Mouse (Mus musculus) midbrain, embryonic 12.5 days (tissue): Measurements from ENCODE around the gene Eml4. TPM values are rescaled to one million over a fixed set of nuclear protein-coding genes. Genes with fewer than 3 reads are reported as not detected.

Experiments used
- ATAC-seq: fragments of 200-750 bp; cut with Nextera tagmentation; 2 replicates; pipeline ENCODE4 v1.8.0; 2017; ENCODE audit warnings: low read depth, moderate TSS enrichment, moderate library complexity; ENCODE audit not compliant: low FRiP score
- H3K27ac ChIP-seq: fragments of 300-500 bp; sonication (generic); replicated peaks from 2 replicates; pipeline ENCODE4 v1.5.1; 2016; ENCODE audit warnings: mild to moderate bottlenecking
- H3K27me3 ChIP-seq: fragments of 300-500 bp; sonication (generic); 2 replicates; pipeline ENCODE4 v1.6.1; 2016; ENCODE audit warnings: mild to moderate bottlenecking
- H3K36me3 ChIP-seq: fragments of 300-500 bp; sonication (generic); 2 replicates; pipeline ENCODE4 v1.6.1; 2016
- H3K4me1 ChIP-seq: fragments of 300-500 bp; sonication (generic); 2 replicates; pipeline ENCODE4 v1.6.1; 2016
- H3K4me2 ChIP-seq: fragments of 300-500 bp; sonication (generic); replicated peaks from 2 replicates; pipeline ENCODE4 v1.6.1; 2016; ENCODE audit warnings: mild to moderate bottlenecking, moderate library complexity
- H3K4me3 ChIP-seq: fragments of 300-500 bp; sonication (generic); 2 replicates; pipeline ENCODE4 v1.5.1; 2016; ENCODE audit warnings: mild to moderate bottlenecking
- H3K9ac ChIP-seq: fragments of 300-500 bp; sonication (generic); replicated peaks from 2 replicates; pipeline ENCODE4 v1.6.1; 2016; ENCODE audit warnings: mild to moderate bottlenecking, moderate library complexity
- H3K9me3 ChIP-seq: fragments of 300-500 bp; sonication (generic); 2 replicates; pipeline ENCODE4 v1.6.1; 2016; ENCODE audit warnings: mild to moderate bottlenecking
- WGBS: fragments of 180-500 bp; shearing (Covaris S2); methylation state at CpG from one replicate; pipeline ENCODE4 v1.1.7; 2016; 5-methylcytosine and 5-hydroxymethylcytosine counted together
- polyA plus RNA-seq: library from polyadenylated mRNA; unstranded; fragments of >200 nt; fragmentation: Nextera tagmentation; extraction: Ambion mirVana; gene quantifications from 2 replicates; pipeline ENCODE4 v1.2.1, GENCODE M21; 2016

Gene Eml4
- polyA plus RNA-seq, 1 experiment from 2014 or later = 43.4 TPM

- Histone ChIP-seq H3K4me1 (0 out of 2 replicates have a peak, but pooled peaks cover 6% of the 10 kb centered on the region), H3K27ac (no peak overlapping the region), H3K4me2 (no peak overlapping the region), H3K27me3 (no peaks in the 10 kb centered on the region), H3K9ac (no peak overlapping the region), H3K4me3 (no peak overlapping the region), H3K9me3 (no peaks in the 10 kb centered on the region), H3K36me3 (peaks cover 9% of the 10 kb centered on the region; the same call in 1 of the 2 replicates)
- 86% methylated on average over 1 of the region's 1 CpGs for WGBS
- no peak for ATAC-seq
Measured at GRCm38 (mm10) chr17:83398756-83399155, 48.0 kb downstream of the Eml4 start.

- peaks cover 2% of the 10 kb centered on the region; the same call in 1 of the 2 replicates for H3K36me3 ChIP-seq
- ATAC-seq = no peak
- H3K27me3 ChIP-seq = no peaks in the 10 kb centered on the region
- H3K9me3 ChIP-seq = no peaks in the 10 kb centered on the region
- H3K4me1 ChIP-seq = no peaks in the 10 kb centered on the region
- no peak overlapping the region for H3K9ac ChIP-seq
- H3K27ac ChIP-seq = no peak overlapping the region
- no peak overlapping the region for H3K4me2 ChIP-seq
- no peak overlapping the region for H3K4me3 ChIP-seq
- WGBS = 71% methylated on average over 4 of the region's 4 CpGs
Measured at GRCm38 (mm10) chr17:83430607-83431006, 79.9 kb downstream of the Eml4 start.

GRCm38 (mm10) chr17:83443406-83443805 lies 92.7 kb downstream of the Eml4 start:
- 94% methylated on average over 3 of the region's 4 CpGs for WGBS

GRCm38 (mm10) chr17:83449583-83449982 lies 98.9 kb downstream of the Eml4 start:
- 92% methylated on average over 2 of the region's 2 CpGs for WGBS
- Histone ChIP-seq H3K4me1 (no peaks in the 10 kb centered on the region), H3K36me3 (peaks cover 30% of the 10 kb centered on the region), H3K9me3 (no peaks in the 10 kb centered on the region), H3K9ac (no peak overlapping the region), H3K27ac (no peak overlapping the region), H3K4me3 (no peak overlapping the region), H3K4me2 (no peak overlapping the region), H3K27me3 (no peaks in the 10 kb centered on the region)
- no peak for ATAC-seq

More at GRCm38 (mm10) chr17:83443406-83443805, 92.7 kb downstream of the Eml4 start:
- Histone ChIP-seq H3K27ac (no peak overlapping the region), H3K36me3 (peaks cover 17% of the 10 kb centered on the region), H3K9me3 (no peaks in the 10 kb centered on the region), H3K9ac (no peak overlapping the region), H3K4me1 (no peaks in the 10 kb centered on the region), H3K4me2 (no peak overlapping the region), H3K4me3 (no peak overlapping the region), H3K27me3 (no peaks in the 10 kb centered on the region)
- no peak for ATAC-seq

- H3K4me2 ChIP-seq = no peak overlapping the region
- no peaks in the 10 kb centered on the region for H3K4me1 ChIP-seq
- H3K36me3 ChIP-seq = peaks cover 46% of the 10 kb centered on the region
- no peaks in the 10 kb centered on the region for H3K27me3 ChIP-seq
- ATAC-seq = no peak
- no peak overlapping the region for H3K27ac ChIP-seq
- H3K4me3 ChIP-seq = no peak overlapping the region
- no peak overlapping the region for H3K9ac ChIP-seq
- WGBS = 96% methylated on average over 8 of the region's 8 CpGs
- no peaks in the 10 kb centered on the region for H3K9me3 ChIP-seq
Measured at GRCm38 (mm10) chr17:83451367-83451766, 100.6 kb downstream of the Eml4 start.

GRCm38 (mm10) chr17:83451796-83452195 lies 101.1 kb downstream of the Eml4 start:
- peaks cover 49% of the 10 kb centered on the region for H3K36me3 ChIP-seq
- H3K9me3 ChIP-seq = no peaks in the 10 kb centered on the region
- no peaks in the 10 kb centered on the region for H3K27me3 ChIP-seq
- no peaks in the 10 kb centered on the region for H3K4me1 ChIP-seq
- no peak overlapping the region for H3K27ac ChIP-seq
- no peak overlapping the region for H3K4me2 ChIP-seq
- WGBS = 97% methylated on average over 3 of the region's 3 CpGs
- no peak overlapping the region for H3K9ac ChIP-seq
- H3K4me3 ChIP-seq = no peak overlapping the region
- ATAC-seq = no peak

GRCm38 (mm10) chr17:83452451-83452850 lies 101.7 kb downstream of the Eml4 start:
- Histone ChIP-seq H3K9ac (no peak overlapping the region), H3K4me3 (no peak overlapping the region), H3K9me3 (no peaks in the 10 kb centered on the region), H3K4me2 (no peak overlapping the region), H3K27me3 (no peaks in the 10 kb centered on the region), H3K27ac (no peak overlapping the region), H3K36me3 (peaks cover 53% of the 10 kb centered on the region), H3K4me1 (no peaks in the 10 kb centered on the region)
- WGBS = 97% methylated on average over 8 of the region's 8 CpGs
- ATAC-seq = no peak

GRCm38 (mm10) chr17:83453587-83453986 lies 102.9 kb downstream of the Eml4 start:
- Histone ChIP-seq H3K4me1 (no peaks in the 10 kb centered on the region), H3K9ac (no peak overlapping the region), H3K27me3 (no peaks in the 10 kb centered on the region), H3K9me3 (no peaks in the 10 kb centered on the region), H3K4me3 (no peak overlapping the region), H3K4me2 (no peak overlapping the region), H3K27ac (no peak overlapping the region), H3K36me3 (peaks cover 57% of the 10 kb centered on the region)
- ATAC-seq = no peak
- 78% methylated on average over 5 of the region's 5 CpGs for WGBS

- WGBS = 100% methylated on average over 1 of the region's 1 CpGs
- H3K36me3 ChIP-seq = peaks cover 44% of the 10 kb centered on the region
Measured at GRCm38 (mm10) chr17:83457271-83457670, 106.5 kb downstream of the Eml4 start.

GRCm38 (mm10) chr17:83465969-83466368 lies 115.2 kb downstream of the Eml4 start:
- Histone ChIP-seq H3K4me2 (no peak overlapping the region), H3K4me1 (peaks cover 4% of the 10 kb centered on the region; the same call in 1 of the 2 replicates), H3K27me3 (no peaks in the 10 kb centered on the region), H3K4me3 (no peak overlapping the region), H3K9ac (no peak overlapping the region), H3K27ac (no peak overlapping the region), H3K36me3 (peaks cover 35% of the 10 kb centered on the region), H3K9me3 (no peaks in the 10 kb centered on the region)
- WGBS = 91% methylated on average over 5 of the region's 5 CpGs
- ATAC-seq = no peak

More at GRCm38 (mm10) chr17:83457271-83457670, 106.5 kb downstream of the Eml4 start:
- Histone ChIP-seq H3K4me3 (no peak overlapping the region), H3K4me2 (no peak overlapping the region), H3K9ac (no peak overlapping the region), H3K4me1 (no peaks in the 10 kb centered on the region), H3K27ac (no peak overlapping the region), H3K9me3 (no peaks in the 10 kb centered on the region), H3K27me3 (no peaks in the 10 kb centered on the region)
- no peak for ATAC-seq

- H3K4me3 ChIP-seq = no peak overlapping the region
- H3K4me1 ChIP-seq = peaks cover 4% of the 10 kb centered on the region; the same call in 1 of the 2 replicates
- no peaks in the 10 kb centered on the region for H3K27me3 ChIP-seq
- H3K27ac ChIP-seq = no peak overlapping the region
- no peak overlapping the region for H3K9ac ChIP-seq
- no peaks in the 10 kb centered on the region for H3K9me3 ChIP-seq
- 0 out of 2 replicates have a peak, but pooled peaks have one; percentile 52 for ATAC-seq
- 80% methylated on average over 6 of the region's 6 CpGs for WGBS
- no peak overlapping the region for H3K4me2 ChIP-seq
- peaks cover 30% of the 10 kb centered on the region for H3K36me3 ChIP-seq
Measured at GRCm38 (mm10) chr17:83466697-83467251, 116.0 kb downstream of the Eml4 start.

- Histone ChIP-seq H3K4me3 (no peak overlapping the region), H3K4me2 (no peak overlapping the region), H3K27me3 (no peaks in the 10 kb centered on the region), H3K36me3 (peaks cover 35% of the 10 kb centered on the region), H3K9ac (no peak overlapping the region), H3K27ac (no peak overlapping the region), H3K9me3 (no peaks in the 10 kb centered on the region), H3K4me1 (peaks cover 4% of the 10 kb centered on the region; the same call in 1 of the 2 replicates)
- 90% methylated on average over 2 of the region's 2 CpGs for WGBS
- ATAC-seq = no peak
Measured at GRCm38 (mm10) chr17:83469586-83469985, 118.9 kb downstream of the Eml4 start.

GRCm38 (mm10) chr17:83477089-83477488 lies 126.4 kb downstream of the Eml4 start:
- ATAC-seq = no peak
- H3K9ac ChIP-seq = no peak overlapping the region
- 94% methylated on average over 12 of the region's 12 CpGs for WGBS
- no peak overlapping the region for H3K4me2 ChIP-seq
- no peaks in the 10 kb centered on the region for H3K27me3 ChIP-seq
- H3K9me3 ChIP-seq = no peaks in the 10 kb centered on the region
- no peak overlapping the region for H3K27ac ChIP-seq
- H3K4me1 ChIP-seq = no peaks in the 10 kb centered on the region
- peaks cover 68% of the 10 kb centered on the region for H3K36me3 ChIP-seq
- H3K4me3 ChIP-seq = no peak overlapping the region
